Mouse (Mus musculus) ES-E14 (cell line): ENCODE data around the gene Klhl3.

Experiments
- CHD2 ChIP-seq: IDR thresholded peaks from 2 replicates; pipeline ENCODE4 v1.6.1; 2014; ENCODE audit warnings: mild to moderate bottlenecking, low read depth, low read length, inconsistent platforms
- MAFK ChIP-seq: IDR thresholded peaks from 2 replicates; pipeline ENCODE4 v1.6.1; 2014; ENCODE audit warnings: mild to moderate bottlenecking, low read depth, low read length, inconsistent platforms; ENCODE audit not compliant: insufficient read depth

GRCm38 (mm10) chr13:58023001-58023560 lies 90.3 kb downstream of the Klhl3 start:
- no peak for TF ChIP-seq MAFK
- no peak for TF ChIP-seq CHD2
